Mouse (Mus musculus) liver, embryonic 13.5 days (tissue): ENCODE results near the gene Nudcd3. TPM values are rescaled to one million over a fixed set of nuclear protein-coding genes. Genes with fewer than 3 reads are reported as not detected.
"Not testable (repeated sequence)": the region's sequence is repeated elsewhere in the genome, so short reads cannot be mapped to it uniquely, and the experiment has no call there.

Experiments used
- ATAC-seq: fragments of 200-750 bp; cut with Nextera tagmentation; 2 replicates; pipeline ENCODE4 v1.8.0; 2017; ENCODE audit warnings: low read depth, mild to moderate bottlenecking, moderate number of reproducible peaks, moderate library complexity
- DNase-seq: peaks from one replicate; pipeline ENCODE4 v3.0.0; 2022
- H3K27ac ChIP-seq: fragments of 300-500 bp; sonication (generic); 2 replicates; pipeline ENCODE4 v1.5.1; 2015; ENCODE audit warnings: moderate library complexity, mild to moderate bottlenecking, inconsistent platforms
- H3K27me3 ChIP-seq: fragments of 300-500 bp; sonication (generic); 2 replicates; pipeline ENCODE4 v1.6.1; 2015; ENCODE audit warnings: mild to moderate bottlenecking, inconsistent platforms
- H3K36me3 ChIP-seq: fragments of 300-500 bp; sonication (generic); 2 replicates; pipeline ENCODE4 v1.6.1; 2015; ENCODE audit warnings: mild to moderate bottlenecking, inconsistent platforms
- H3K4me1 ChIP-seq: fragments of 300-500 bp; sonication (generic); replicated peaks from 2 replicates; pipeline ENCODE4 v1.6.1; 2015; ENCODE audit warnings: inconsistent platforms
- H3K4me2 ChIP-seq: fragments of 300-500 bp; sonication (generic); 2 replicates; pipeline ENCODE4 v1.6.1; 2015; ENCODE audit warnings: inconsistent platforms, mild to moderate bottlenecking, moderate library complexity
- H3K4me3 ChIP-seq: fragments of 300-500 bp; sonication (generic); replicated peaks from 2 replicates; pipeline ENCODE4 v1.5.1; 2015; ENCODE audit warnings: mild to moderate bottlenecking, inconsistent platforms
- H3K9ac ChIP-seq: fragments of 300-500 bp; sonication (generic); 2 replicates; pipeline ENCODE4 v1.6.1; 2015; ENCODE audit warnings: mild to moderate bottlenecking, inconsistent platforms
- H3K9me3 ChIP-seq: fragments of 300-500 bp; sonication (generic); replicated peaks from 2 replicates; pipeline ENCODE4 v1.6.1; 2016; ENCODE audit warnings: inconsistent platforms
- WGBS: fragments of 180-500 bp; shearing (Covaris S2); methylation state at CpG from one replicate; pipeline ENCODE4 v1.1.7; 2015; ENCODE audit not compliant: insufficient replicate concordance; 5-methylcytosine and 5-hydroxymethylcytosine counted together
- polyA plus RNA-seq: library from polyadenylated mRNA; unstranded; fragments of >200 nt; fragmentation: Nextera tagmentation; extraction: Ambion mirVana; gene quantifications from 2 replicates; pipeline ENCODE4 v1.2.1, GENCODE M21; 2015

Nudcd3 gene
- polyA plus RNA-seq, 1 experiment from 2014 or later = 15.9 TPM

DNA sequence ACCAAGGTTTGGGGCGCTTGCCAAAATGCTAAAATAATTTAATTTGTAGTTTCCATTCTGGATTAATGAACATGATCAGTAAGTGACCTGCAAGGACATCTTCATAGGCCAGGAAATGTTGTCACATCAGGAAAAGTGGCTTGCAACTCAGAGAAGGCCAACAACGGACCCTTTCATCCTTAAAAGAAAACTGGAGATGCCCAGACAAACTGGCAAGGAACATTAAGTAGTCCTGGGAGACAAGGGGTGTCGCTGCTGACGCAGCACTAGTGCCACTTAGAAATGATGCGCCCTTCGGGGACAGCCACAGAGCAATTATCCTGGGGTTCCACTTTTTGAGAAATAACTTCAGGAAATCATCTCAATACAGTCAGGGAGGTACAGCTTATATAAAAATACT is 80.2 kb downstream of the Nudcd3 start:
- no peaks in the 10 kb centered on the region for H3K4me1 ChIP-seq
- no peak for DNase-seq
- no peaks in the 10 kb centered on the region for H3K27me3 ChIP-seq
- no peak overlapping the region for H3K27ac ChIP-seq
- H3K36me3 ChIP-seq = peaks cover 15% of the 10 kb centered on the region
- no peak overlapping the region for H3K4me2 ChIP-seq
- no peak for ATAC-seq
- H3K9me3 ChIP-seq = no peaks in the 10 kb centered on the region
- no peak overlapping the region for H3K9ac ChIP-seq
- H3K4me3 ChIP-seq = no peak overlapping the region
- 81% methylated on average over 6 of the region's 6 CpGs for whole genome bisulfite sequencing

DNA sequence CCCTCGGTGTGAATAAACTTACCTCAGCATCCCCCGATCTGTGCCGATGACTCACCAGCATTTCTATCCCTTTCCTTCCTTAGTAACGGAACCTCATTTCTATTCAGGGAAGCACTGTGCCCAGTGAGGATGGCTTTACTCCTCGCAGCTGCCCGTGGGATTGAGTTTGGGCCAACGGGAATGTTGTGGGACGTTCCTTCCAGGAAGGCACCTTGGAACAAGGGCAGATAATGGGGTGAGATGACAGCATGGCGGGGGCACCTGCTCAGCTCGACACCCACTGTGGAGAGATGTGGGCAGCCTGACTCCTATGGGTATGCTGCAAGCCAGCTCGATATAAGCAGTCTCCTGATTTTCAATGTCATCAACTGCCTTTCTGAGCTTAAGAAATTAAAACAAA is 80.9 kb downstream of the Nudcd3 start:
- no peak for DNase-seq
- no peaks in the 10 kb centered on the region for H3K27me3 ChIP-seq

DNA sequence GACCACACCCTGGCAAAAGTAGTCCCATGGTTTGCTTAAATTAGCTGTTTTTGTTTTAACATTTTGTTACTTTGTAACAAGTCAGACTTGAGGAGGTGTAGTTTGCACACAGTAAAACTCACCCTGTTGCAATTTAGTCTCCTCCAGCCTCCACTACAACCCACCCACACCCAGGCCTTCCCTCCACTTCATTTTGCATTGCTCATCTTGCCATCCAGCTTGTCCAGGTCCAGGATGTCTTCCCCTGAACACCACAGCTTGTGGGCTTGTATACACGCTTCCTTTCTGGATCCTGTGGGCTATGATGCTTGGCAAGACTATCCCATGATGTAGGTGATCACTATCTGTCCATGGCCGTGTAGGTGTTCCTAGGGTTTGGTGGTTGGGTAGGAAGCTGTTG is 82.3 kb downstream of the Nudcd3 start:
- Histone ChIP-seq H3K36me3 (peaks cover 21% of the 10 kb centered on the region), H3K9me3 (no peaks in the 10 kb centered on the region), H3K27ac (no peak overlapping the region)

More for the DNA sequence above, 80.9 kb downstream of the Nudcd3 start:
- Histone ChIP-seq H3K4me3 (no peak overlapping the region), H3K9me3 (no peaks in the 10 kb centered on the region), H3K4me1 (no peaks in the 10 kb centered on the region), H3K36me3 (peaks cover 15% of the 10 kb centered on the region), H3K4me2 (no peak overlapping the region), H3K9ac (no peak overlapping the region), H3K27ac (no peak overlapping the region)
- WGBS = 75% methylated on average over 11 of the region's 11 CpGs
- ATAC-seq = no peak

DNA sequence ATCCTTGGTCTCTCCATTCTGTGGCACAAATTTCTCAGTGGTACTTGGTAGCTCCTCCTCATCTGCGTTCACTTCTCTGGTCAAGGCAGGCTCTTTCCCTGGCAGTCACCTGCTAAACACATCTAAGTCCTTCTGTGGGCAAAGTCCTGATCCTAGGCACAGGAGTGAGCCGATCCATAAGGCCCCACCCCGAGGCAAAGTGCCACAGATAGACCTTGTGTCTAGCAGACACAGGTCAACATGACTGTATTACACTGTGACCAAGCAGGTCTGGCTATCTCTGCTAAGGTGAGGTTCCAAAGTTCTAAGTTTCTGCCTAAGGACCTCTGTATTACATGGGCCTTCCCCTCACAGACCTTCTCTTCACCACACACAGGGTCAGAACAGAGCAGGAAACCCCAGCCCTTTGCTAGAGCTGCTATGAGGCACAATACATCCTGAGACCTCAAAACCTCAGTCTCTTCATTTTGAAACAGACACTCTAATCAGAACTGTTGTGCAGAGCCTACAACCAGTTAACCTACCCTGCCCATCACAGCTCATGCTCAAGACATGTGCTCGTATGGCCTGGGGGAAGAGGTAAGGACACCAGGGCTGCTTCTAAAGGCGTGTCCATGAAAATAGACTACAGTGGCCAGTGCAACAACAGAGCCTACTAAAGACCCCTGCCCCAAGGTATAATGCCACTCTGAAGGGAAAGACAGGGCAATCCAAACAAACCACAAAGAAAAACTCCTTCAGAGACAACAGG is 88.3 kb downstream of the Nudcd3 start:
- peaks cover 60% of the 10 kb centered on the region for H3K36me3 ChIP-seq
- no peak overlapping the region for H3K9ac ChIP-seq
- WGBS = 80% methylated on average over 5 of the region's 5 CpGs
- H3K9me3 ChIP-seq = no peaks in the 10 kb centered on the region
- no peaks in the 10 kb centered on the region for H3K4me1 ChIP-seq
- H3K27me3 ChIP-seq = no peaks in the 10 kb centered on the region
- no peak overlapping the region for H3K4me2 ChIP-seq
- no peak for ATAC-seq
- H3K27ac ChIP-seq = no peak overlapping the region
- no peak for DNase-seq
- no peak overlapping the region for H3K4me3 ChIP-seq

More for the DNA sequence above, 82.3 kb downstream of the Nudcd3 start:
- H3K4me2 ChIP-seq = no peak overlapping the region
- no peaks in the 10 kb centered on the region for H3K27me3 ChIP-seq
- H3K9ac ChIP-seq = no peak overlapping the region
- DNase-seq = no peak
- H3K4me3 ChIP-seq = no peak overlapping the region
- WGBS = 71% methylated on average over 2 of the region's 2 CpGs
- no peak for ATAC-seq
- H3K4me1 ChIP-seq = no peaks in the 10 kb centered on the region

DNA sequence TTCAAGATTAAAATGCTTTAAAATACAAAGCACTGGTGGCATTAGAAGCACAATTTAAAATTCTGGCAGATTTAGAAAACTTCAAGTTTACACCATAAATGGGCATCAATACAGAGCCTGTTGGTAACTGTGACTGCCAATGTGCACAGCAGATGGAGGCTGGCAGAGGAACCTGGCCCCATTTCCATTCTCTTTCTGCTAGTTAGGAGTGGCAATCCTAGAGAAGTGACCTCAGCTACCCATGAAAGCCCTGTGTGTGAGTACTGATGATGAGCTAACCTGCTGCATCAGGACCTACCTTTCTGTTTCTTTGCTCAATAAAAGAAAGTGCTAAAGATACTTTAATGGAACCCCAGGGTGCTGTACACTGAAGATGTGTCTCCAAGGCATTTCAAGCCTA is 90.2 kb downstream of the Nudcd3 start:
- no peak for ATAC-seq
- DNase-seq = no peak
- Histone ChIP-seq H3K9me3 (no peaks in the 10 kb centered on the region), H3K4me3 (no peak overlapping the region), H3K4me1 (no peaks in the 10 kb centered on the region), H3K9ac (no peak overlapping the region), H3K27ac (no peak overlapping the region), H3K27me3 (no peaks in the 10 kb centered on the region), H3K36me3 (peaks cover 72% of the 10 kb centered on the region), H3K4me2 (no peak overlapping the region)

DNA sequence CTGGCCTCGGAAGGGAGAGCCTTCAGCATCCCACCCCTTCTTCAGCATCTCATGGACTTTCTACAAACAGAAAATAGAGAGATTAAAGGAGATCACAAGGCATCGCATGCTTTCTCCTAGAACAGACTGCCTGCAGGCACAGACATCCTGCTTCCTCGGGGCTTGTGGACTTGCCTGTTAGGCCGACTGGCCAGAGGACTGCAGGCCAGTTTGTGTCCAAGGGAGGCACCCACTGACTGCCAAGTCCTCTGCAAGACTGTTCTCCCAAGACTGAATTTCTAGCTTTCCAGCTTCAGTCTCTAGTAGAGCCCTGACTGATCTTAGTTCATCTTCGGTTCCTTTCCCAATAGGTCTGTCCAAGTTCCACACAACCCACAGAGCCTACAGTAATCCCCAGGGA is 91.9 kb downstream of the Nudcd3 start:
- Histone ChIP-seq H3K4me3 (no peak overlapping the region), H3K9ac (no peak overlapping the region), H3K27me3 (no peaks in the 10 kb centered on the region), H3K9me3 (no peaks in the 10 kb centered on the region), H3K4me1 (no peaks in the 10 kb centered on the region), H3K4me2 (no peak overlapping the region), H3K27ac (no peak overlapping the region), H3K36me3 (peaks cover 68% of the 10 kb centered on the region)
- ATAC-seq (no peak), DNase-seq (no peak)
- 80% methylated on average over 5 of the region's 5 CpGs for WGBS

DNA sequence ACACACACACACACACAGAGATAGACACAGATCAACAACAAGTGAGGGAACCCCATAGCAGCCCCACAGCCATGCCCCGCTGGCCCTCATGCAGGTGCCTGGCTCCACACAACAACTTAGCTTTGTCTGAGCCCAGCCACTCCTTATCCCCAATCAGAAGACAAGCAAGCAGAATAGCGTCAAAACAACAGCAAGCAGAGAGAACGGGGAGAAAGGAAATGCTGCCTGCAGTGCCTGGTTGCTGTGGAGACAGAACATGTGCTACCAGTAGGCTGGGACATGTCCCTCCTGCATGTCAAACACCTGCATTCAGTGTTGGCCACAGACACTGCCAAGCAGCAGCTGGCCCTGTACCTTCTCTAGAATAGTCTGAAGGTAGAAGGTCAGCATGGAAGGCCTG is 92.5 kb downstream of the Nudcd3 start:
- no peaks in the 10 kb centered on the region for H3K9me3 ChIP-seq
- H3K36me3 ChIP-seq = peaks cover 63% of the 10 kb centered on the region

DNA sequence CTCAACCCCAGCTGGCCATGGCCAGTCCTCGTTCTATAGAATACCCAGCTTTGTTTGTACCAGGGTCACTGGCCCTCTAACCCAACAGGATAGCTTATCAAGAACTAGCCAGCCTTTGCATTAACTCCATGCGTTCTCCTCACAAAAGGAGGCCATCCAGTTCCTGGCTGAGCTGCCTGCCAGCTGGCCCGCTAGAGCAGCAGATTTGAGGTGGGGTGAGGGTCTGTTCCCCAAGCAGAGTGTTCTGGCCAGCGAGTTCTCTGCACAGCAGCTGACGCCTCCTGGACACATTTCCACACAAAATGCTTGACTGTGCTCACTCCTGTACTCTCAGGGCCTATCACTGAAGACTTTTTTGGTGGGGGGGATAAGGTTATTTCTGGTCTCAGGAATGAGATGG is 95.5 kb downstream of the Nudcd3 start:
- WGBS = 77% methylated on average over 5 of the region's 5 CpGs
- ATAC-seq = no peak

More for the DNA sequence above, 92.5 kb downstream of the Nudcd3 start:
- Histone ChIP-seq H3K4me2 (no peak overlapping the region), H3K4me1 (no peaks in the 10 kb centered on the region), H3K9ac (no peak overlapping the region), H3K4me3 (no peak overlapping the region), H3K27me3 (no peaks in the 10 kb centered on the region), H3K27ac (no peak overlapping the region)
- ATAC-seq = no peak
- WGBS = 82% methylated on average over 3 of the region's 3 CpGs
- DNase-seq = no peak

DNA sequence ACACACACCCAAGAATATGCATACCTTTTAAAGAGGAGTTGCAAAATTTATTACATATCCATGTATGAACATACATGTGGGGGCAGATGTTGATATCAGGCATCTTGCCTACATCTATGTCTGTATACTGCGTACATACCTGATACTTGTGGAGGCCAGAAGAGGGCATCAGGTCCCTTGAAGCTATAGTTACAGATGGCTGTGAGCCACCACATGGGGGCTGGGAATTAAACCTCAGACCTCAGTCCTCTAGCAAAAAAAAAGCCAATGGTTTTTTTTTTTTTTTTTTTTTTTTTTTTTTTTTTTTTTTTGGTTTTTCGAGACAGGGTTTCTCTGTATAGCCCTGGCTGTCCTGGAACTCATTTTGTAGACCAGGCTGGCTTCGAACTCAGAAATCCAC is 103.6 kb downstream of the Nudcd3 start:
- not testable (repeated sequence) for H3K36me3 ChIP-seq, H3K4me2 ChIP-seq, ATAC-seq, H3K9me3 ChIP-seq, H3K27ac ChIP-seq, H3K27me3 ChIP-seq, H3K4me3 ChIP-seq, H3K9ac ChIP-seq, H3K4me1 ChIP-seq, DNase-seq
- 51% methylated on average over 3 of the region's 3 CpGs for WGBS

More for the DNA sequence above, 95.5 kb downstream of the Nudcd3 start:
- no peak overlapping the region for H3K4me2 ChIP-seq
- H3K9ac ChIP-seq = no peak overlapping the region
- no peaks in the 10 kb centered on the region for H3K27me3 ChIP-seq
- H3K4me3 ChIP-seq = no peak overlapping the region
- H3K36me3 ChIP-seq = peaks cover 34% of the 10 kb centered on the region
- H3K4me1 ChIP-seq = no peaks in the 10 kb centered on the region
- no peaks in the 10 kb centered on the region for H3K9me3 ChIP-seq
- no peak overlapping the region for H3K27ac ChIP-seq
- no peak for DNase-seq

DNA sequence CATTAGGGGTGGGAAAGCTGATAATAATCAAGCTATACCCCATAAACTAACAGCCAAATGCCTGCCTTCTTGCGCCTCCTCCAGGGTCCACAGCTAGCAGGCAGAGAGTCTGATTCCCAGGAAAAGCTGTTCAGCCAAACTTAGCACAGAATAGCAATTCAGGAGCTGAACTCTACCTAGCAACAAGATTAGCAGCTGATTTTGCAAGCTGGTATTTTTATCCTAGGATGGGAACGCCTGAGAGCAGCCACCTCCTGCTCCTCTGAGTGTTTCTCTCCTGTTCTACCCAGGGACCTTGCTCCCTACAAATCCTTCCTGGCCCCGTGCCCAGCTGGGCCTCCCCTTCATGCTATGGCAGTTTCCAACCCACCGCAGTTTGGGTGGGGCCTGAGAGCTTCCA is 113.2 kb downstream of the Nudcd3 start:
- Histone ChIP-seq H3K4me3 (no peak overlapping the region), H3K27me3 (no peaks in the 10 kb centered on the region), H3K9ac (no peak overlapping the region), H3K27ac (no peak overlapping the region), H3K4me1 (no peaks in the 10 kb centered on the region), H3K4me2 (no peak overlapping the region), H3K9me3 (no peaks in the 10 kb centered on the region), H3K36me3 (no peaks in the 10 kb centered on the region)
- ATAC-seq (no peak), DNase-seq (no peak)
- WGBS = 54% methylated on average over 4 of the region's 4 CpGs

DNA sequence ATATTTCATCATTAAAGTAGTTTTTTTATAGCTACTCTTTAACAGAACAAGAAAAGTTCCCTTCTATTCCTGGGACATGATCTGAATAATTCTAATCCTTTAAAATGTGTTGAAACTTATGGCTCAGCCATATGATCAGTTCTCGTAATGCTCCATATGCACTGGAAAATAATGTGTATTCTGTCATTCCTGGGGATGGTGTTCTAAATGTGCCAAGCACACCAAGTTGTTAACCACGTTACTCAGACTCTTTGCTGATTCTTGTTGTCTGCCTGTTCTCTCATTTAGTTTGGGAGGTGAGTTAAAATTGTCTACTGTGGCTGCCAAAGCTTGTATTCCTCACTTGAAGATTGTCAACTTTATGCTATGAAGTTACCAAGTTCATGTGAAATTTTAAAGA is 121.5 kb downstream of the Nudcd3 start:
- no peaks in the 10 kb centered on the region for H3K9me3 ChIP-seq
- H3K9ac ChIP-seq = no peak overlapping the region
- no peaks in the 10 kb centered on the region for H3K36me3 ChIP-seq
- H3K27me3 ChIP-seq = no peaks in the 10 kb centered on the region
- no peak overlapping the region for H3K4me2 ChIP-seq
- no peaks in the 10 kb centered on the region for H3K4me1 ChIP-seq
- DNase-seq = no peak
- no peak overlapping the region for H3K27ac ChIP-seq
- WGBS = 65% methylated on average over 2 of the region's 2 CpGs
- no peak overlapping the region for H3K4me3 ChIP-seq
- ATAC-seq = no peak

DNA sequence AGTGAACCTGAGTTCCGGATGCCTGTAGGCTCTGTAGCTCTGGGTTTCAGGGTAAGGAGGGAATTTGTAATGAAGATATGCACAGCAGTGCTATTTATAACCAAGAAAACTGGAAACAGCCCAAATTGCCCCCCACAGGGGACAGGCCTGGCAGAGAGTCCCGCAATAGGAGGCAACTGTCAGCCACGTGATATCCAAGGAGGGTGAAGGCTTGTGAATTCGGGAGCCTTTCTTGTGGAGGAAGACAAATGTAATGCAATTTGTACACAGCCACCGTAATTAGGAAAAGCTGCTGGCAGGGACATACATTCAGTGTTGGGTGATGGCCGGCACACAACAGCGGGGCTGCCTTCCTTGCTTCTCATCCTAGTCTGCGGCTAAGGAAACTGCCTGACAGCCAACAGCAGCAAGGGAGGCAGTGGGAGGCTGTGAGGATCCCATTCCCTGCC is 124.6 kb downstream of the Nudcd3 start:
- no peak for ATAC-seq
- Histone ChIP-seq H3K36me3 (no peaks in the 10 kb centered on the region), H3K9me3 (no peaks in the 10 kb centered on the region), H3K9ac (no peak overlapping the region), H3K27me3 (0 out of 2 replicates have a peak, but pooled peaks cover 3% of the 10 kb centered on the region), H3K4me1 (no peaks in the 10 kb centered on the region), H3K4me3 (no peak overlapping the region), H3K4me2 (no peak overlapping the region), H3K27ac (no peak overlapping the region)
- DNase-seq = no peak
- WGBS = 62% methylated on average over 8 of the region's 8 CpGs
